Mouse (Mus musculus): Measurements from ENCODE around the gene Poln. TPM values are rescaled to one million over a fixed set of nuclear protein-coding genes. Genes with fewer than 3 reads are reported as not detected.

The Poln gene
- polyA plus RNA-seq, 1 experiment from 2014 or later = 0.54 TPM

DNA sequence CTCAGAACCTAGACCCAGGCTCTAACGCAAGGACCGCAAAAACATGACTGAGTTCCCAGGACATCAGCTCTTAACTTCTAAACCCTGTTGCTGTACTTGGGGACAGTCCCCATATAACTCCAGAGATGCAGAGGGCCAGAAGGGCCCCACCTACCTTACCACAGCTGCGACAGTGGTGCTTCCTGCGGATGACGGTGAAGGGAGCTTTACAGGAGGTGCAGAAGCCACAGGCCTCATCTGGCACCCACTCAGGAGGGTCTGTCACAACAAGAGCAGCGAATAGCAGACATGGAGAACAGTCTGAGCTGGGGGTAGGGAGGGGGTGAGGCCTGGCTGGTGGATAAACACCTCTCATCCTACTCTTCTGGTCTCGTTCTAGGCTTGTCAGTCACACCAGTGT, 27.2 kb upstream of the Poln start:
- 85% methylated on average over 7 of the region's 7 CpGs for WGBS
- H3K9me3 ChIP-seq = no peaks in the 10 kb centered on the region
- no peak overlapping the region for H3K4me3 ChIP-seq
- H3K27ac ChIP-seq = no peak overlapping the region
- no peaks in the 10 kb centered on the region for H3K36me3 ChIP-seq
- no peaks in the 10 kb centered on the region for H3K27me3 ChIP-seq (ENCODE audit: insufficient read depth, poor library complexity, severe bottlenecking)
- DNase-seq (ENCODE audit: low spot score) = no peak
- H3K4me1 ChIP-seq (replicated peaks) = no peaks in the 10 kb centered on the region

DNA sequence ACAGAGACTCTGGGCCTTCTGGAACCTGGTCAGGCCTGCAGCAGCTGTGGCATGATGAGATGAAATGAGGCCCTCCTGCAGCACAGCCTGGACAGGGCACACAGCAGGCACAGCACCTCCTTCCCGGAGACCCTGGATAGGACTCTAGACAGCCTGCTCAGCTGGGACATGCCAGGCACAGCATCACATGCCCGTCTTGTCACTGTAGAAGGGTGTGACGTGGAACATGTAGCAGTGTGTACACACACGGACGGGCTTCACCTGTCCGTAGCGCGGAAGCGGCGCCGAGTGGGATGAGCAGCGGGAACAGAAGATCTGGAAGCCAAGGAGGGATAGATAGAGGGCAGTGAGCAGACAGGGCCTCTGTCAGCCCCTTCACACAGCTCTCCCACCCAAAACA, 26.5 kb upstream of the Poln start:
- Histone ChIP-seq H3K27ac (no peak overlapping the region), H3K9me3 (no peaks in the 10 kb centered on the region), H3K4me1 (replicated peaks) (no peaks in the 10 kb centered on the region), H3K27me3 (ENCODE audit: insufficient read depth, poor library complexity, severe bottlenecking) (no peaks in the 10 kb centered on the region), H3K36me3 (no peaks in the 10 kb centered on the region), H3K4me3 (no peak overlapping the region)
- no peak for DNase-seq (ENCODE audit: low spot score)
- WGBS = 94% methylated on average over 12 of the region's 12 CpGs

DNA sequence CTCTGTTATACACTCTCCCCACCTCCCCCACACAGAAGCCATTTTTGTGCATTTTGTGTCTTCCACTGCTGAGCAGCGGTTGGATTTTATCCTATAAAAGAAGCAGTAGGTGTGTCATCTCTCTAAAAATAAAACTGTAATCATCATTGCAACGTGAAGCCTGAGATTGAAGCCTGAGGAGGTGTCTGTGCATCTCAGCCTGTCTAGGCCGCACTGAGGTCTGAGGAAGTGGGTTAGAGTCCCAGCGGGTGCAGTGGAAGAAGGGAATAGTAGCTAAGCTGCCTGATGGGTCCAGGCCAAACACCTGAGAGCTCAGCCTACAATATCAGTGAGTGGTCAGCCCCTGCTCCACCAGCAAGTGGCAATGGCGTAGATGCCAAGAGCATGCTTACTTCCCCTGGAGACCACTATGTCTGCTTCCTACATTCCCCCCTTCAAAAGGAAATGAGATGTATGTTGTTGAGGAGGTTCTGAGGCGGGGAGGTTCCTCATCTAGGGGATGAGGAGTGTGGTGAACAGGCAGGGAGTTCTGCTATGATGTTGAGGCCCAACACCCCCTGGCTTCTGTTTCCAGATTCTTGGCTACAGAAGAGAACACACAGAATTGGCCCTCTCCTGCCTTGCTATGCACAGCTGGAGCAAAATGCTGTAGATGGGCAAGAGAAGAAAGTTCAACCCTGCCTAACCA, 25.9 kb upstream of the Poln start:
- Histone ChIP-seq H3K27ac (no peak overlapping the region), H3K4me3 (no peak overlapping the region), H3K36me3 (no peaks in the 10 kb centered on the region), H3K9me3 (no peaks in the 10 kb centered on the region), H3K4me1 (replicated peaks) (no peaks in the 10 kb centered on the region), H3K27me3 (ENCODE audit: insufficient read depth, poor library complexity, severe bottlenecking) (no peaks in the 10 kb centered on the region)
- no peak for DNase-seq (ENCODE audit: low spot score)
- 81% methylated on average over 6 of the region's 6 CpGs for WGBS

DNA sequence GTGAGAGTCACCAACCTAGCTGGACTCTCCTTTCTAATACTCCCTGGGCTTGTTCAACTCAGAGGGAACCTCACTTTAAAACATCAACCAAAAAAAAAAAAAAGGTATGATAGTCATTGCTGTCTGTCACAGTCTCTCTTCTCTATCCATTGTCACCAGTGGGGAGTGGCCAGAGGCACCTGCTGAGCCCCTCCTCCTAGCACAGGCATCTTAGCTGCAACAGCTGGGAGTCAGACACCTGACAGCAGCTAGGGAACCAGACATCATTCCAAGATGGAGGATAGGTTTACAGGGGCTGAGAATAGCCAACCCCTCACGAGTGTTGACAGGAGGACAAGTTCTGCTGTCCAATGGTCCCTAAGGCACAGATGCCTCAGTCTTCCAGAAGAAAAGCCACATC, 25.2 kb upstream of the Poln start:
- no peak overlapping the region for H3K4me3 ChIP-seq
- H3K27ac ChIP-seq = no peak overlapping the region
- 68% methylated on average over 1 of the region's 1 CpGs for whole genome bisulfite sequencing
- DNase-seq (ENCODE audit: low spot score) = no peak
- H3K36me3 ChIP-seq = no peaks in the 10 kb centered on the region
- no peaks in the 10 kb centered on the region for H3K27me3 ChIP-seq (ENCODE audit: insufficient read depth, poor library complexity, severe bottlenecking)
- 0 out of 2 replicates have a peak, but pooled peaks cover 1% of the 10 kb centered on the region for H3K4me1 ChIP-seq (replicated peaks)
- H3K9me3 ChIP-seq = no peaks in the 10 kb centered on the region

DNA sequence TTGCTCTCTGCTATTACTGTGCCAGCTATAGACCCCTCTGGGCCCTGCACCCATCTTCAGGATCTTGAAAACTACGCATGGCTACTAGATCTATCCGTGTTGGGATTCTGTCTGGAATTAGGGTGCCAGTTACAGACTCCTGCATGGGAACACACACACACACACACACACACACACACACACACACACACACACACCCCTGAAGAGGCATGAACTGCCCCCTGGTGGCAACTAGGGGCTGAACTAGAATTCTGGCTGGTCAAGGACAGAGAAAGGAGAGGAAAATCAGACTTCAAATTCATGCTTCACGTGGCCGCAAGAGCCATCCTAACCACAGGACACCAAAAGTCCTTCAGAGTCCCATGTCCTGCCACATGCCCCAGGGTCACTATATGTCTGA, 22.6 kb upstream of the Poln start:
- Histone ChIP-seq H3K4me1 (replicated peaks) (peaks cover 17% of the 10 kb centered on the region), H3K4me3 (no peak overlapping the region), H3K27ac (no peak overlapping the region), H3K27me3 (ENCODE audit: insufficient read depth, poor library complexity, severe bottlenecking) (no peaks in the 10 kb centered on the region; the same call in 1 of the 2 replicates), H3K36me3 (no peaks in the 10 kb centered on the region), H3K9me3 (no peaks in the 10 kb centered on the region)
- 81% methylated on average over 4 of the region's 4 CpGs for WGBS
- no peak for DNase-seq (ENCODE audit: low spot score)

DNA sequence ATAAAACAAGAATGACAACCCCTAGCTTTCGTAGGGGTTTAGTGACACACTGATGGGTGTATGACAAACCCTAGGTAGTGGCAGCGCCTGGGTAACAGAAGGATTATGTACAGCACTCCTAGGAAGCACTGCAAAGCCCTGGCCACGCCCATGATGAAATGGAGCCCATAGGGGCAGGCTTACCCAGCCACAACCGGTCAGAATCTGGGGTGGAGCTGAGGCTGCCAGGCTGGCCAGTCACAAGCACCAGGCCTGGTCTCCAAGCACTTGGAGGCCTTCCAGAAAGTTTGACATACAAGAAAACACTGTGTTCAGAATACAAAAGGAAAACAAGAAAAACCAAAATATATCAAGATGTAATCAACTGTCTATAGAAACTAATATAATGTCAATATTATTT, 21.8 kb upstream of the Poln start:
- WGBS = 55% methylated on average over 4 of the region's 4 CpGs
- DNase-seq (ENCODE audit: low spot score) = no peak
- no peak overlapping the region for H3K4me3 ChIP-seq
- peaks cover 3% of the 10 kb centered on the region for H3K27me3 ChIP-seq (ENCODE audit: insufficient read depth, poor library complexity, severe bottlenecking)
- no peaks in the 10 kb centered on the region for H3K36me3 ChIP-seq
- H3K27ac ChIP-seq = no peak overlapping the region
- H3K4me1 ChIP-seq (replicated peaks) = peaks cover 25% of the 10 kb centered on the region
- H3K9me3 ChIP-seq = no peaks in the 10 kb centered on the region

DNA sequence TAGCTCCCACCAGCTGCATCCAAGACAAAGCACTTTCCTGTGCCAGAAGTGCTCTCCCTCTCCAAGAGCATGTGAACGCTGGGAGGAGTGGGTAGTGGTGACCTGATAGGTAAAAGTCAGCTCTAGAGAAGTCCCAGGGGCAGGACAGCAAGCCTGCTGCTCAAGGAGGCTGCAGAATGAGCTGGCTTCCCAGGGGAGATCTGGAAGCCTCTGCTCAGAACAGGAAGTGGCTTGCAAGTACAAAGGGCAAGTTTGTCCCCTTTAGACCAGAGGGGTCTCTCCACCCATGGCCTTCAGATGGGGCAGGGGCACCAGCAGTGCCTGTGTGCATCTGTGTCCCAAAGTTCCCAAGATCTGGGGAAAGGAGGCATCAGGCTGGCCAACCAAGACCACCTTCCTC, 20.3 kb upstream of the Poln start:
- no peak overlapping the region for H3K4me3 ChIP-seq
- peaks cover 39% of the 10 kb centered on the region for H3K4me1 ChIP-seq (replicated peaks)
- H3K36me3 ChIP-seq = no peaks in the 10 kb centered on the region
- DNase-seq (ENCODE audit: low spot score) = no peak
- H3K27me3 ChIP-seq (ENCODE audit: insufficient read depth, poor library complexity, severe bottlenecking) = peaks cover 4% of the 10 kb centered on the region
- H3K27ac ChIP-seq = no peak overlapping the region
- H3K9me3 ChIP-seq = no peaks in the 10 kb centered on the region
- WGBS = 69% methylated on average over 1 of the region's 1 CpGs

DNA sequence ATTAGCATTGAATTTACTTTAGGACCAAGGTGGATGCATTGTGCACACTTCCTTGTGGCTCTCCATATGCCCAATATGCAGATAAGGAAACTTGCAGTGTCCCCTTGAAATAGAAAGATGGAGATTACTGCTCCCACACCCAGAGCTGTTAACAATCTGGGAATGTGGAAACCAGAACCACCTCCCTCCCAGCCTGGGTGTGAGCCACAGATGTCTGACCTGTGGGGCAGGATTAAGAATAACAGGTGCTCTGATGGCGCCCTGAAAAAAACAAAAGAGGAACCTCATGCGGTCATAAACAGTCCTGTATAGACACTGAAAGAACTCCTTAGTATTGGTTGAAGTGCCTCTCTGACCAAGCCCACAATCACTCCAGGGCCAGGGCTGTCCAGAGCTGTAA, 19.6 kb upstream of the Poln start:
- H3K4me1 ChIP-seq (replicated peaks) = peaks cover 45% of the 10 kb centered on the region
- 79% methylated on average over 2 of the region's 2 CpGs for WGBS
- H3K4me3 ChIP-seq = peak overlapping the region; percentile 79
- H3K27ac ChIP-seq = no peak overlapping the region
- no peak for DNase-seq (ENCODE audit: low spot score)
- H3K36me3 ChIP-seq = peaks cover 6% of the 10 kb centered on the region
- peaks cover 4% of the 10 kb centered on the region for H3K27me3 ChIP-seq (ENCODE audit: insufficient read depth, poor library complexity, severe bottlenecking)
- no peaks in the 10 kb centered on the region for H3K9me3 ChIP-seq

DNA sequence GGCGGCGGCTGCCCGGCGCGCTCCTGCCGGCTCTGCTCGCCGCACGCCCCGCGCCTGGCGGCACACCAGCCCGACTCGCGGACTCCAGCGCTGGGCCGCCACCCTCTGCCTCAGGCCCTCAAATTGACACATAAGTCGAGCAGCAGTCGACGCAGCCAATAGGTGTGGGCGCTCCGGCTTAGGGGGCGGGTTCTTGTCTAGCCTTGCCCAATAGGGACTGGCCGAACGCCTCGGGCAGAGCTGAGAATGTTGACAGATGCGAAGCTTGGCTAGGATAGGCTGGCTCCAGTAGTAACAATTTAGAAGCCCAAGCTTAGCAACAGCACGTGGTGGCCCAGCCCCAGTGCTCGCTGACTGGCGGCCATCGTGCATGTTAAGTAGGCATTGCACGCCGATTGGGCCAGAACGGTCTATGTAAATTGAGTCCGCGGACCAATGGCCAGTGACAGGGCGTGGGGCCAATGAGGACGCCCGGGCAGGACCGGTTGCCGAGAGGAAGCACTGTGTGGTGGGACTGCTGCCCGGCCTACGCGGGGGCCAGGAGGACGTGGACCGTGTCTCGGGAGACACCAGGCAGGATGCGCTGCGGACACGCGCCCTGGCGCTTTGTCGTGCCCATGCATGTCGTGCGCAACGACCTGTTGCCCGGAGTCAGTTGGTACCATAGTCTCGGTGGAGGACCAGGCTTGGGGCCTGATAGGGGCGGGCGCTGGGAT, 18.5 kb upstream of the Poln start, which contains the start of gene Mxd4:
Mxd4 (minus strand) TSS at position 120 of the 716 bp plus-strand sequence.
- Histone ChIP-seq H3K4me3 (peak within 1 kb of the TSS; percentile 79), H3K27ac (peak within 1 kb of the TSS; percentile 90), H3K4me1 (replicated peaks) (peaks cover 54% of the 10 kb centered on the region), H3K27me3 (ENCODE audit: insufficient read depth, poor library complexity, severe bottlenecking) (peaks cover 4% of the 10 kb centered on the region), H3K9me3 (no peaks in the 10 kb centered on the region), H3K36me3 (peaks cover 17% of the 10 kb centered on the region)
- DNase-seq (ENCODE audit: low spot score) = peak; percentile 99
- under 1% methylated on average over 60 of the region's 60 CpGs for WGBS

DNA sequence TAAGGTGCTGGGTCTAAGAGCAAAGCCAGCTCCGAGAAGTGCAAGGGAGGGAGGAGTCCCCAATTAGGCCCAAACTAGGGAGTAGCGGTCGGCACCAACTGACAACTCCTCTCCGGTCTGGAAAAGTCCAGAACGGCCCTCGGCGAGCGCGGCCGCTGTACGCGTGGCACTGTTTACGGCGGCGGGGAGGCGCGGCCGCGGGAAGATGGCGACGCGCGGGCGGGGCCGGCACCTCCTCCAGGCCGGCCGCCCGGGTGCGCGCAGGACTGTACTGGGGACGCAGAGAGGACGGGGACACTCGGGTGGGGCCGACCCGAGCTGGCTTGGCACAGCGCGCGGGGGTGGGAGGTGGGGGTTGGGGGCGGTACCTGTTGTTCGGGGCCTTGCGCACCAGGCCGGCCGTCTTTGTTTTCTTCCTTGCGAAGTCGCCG, 17.7 kb upstream of the Poln start:
- H3K36me3 ChIP-seq = peaks cover 24% of the 10 kb centered on the region
- H3K9me3 ChIP-seq = no peaks in the 10 kb centered on the region
- H3K4me1 ChIP-seq (replicated peaks) = peaks cover 54% of the 10 kb centered on the region
- WGBS = under 1% methylated on average over 46 of the region's 46 CpGs
- peak; percentile 48 for DNase-seq (ENCODE audit: low spot score)
- H3K27me3 ChIP-seq (ENCODE audit: insufficient read depth, poor library complexity, severe bottlenecking) = peaks cover 4% of the 10 kb centered on the region
- H3K4me3 ChIP-seq = peak overlapping the region; percentile 79
- H3K27ac ChIP-seq = peak overlapping the region; percentile 90

DNA sequence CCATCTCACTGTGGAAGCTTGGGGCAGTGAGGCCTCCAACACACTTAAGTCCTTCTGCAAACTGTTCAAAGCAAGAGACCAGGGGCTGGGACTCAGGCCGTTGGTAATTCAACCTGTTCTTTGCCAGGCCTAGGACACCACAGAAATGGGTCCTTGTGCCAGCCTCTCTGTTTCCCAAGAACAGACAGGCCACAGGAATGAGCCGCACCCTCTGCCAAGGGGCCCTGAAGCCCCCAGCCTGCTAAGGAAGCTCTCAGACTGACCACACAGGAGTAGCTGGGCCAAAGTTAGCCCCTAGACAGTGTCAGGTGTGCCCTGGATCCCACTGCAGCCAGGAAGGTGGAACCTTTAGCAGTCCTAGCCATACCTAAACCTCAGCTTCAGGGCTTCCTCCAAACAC, 17.1 kb upstream of the Poln start:
- H3K36me3 ChIP-seq = peaks cover 28% of the 10 kb centered on the region
- peaks cover 54% of the 10 kb centered on the region for H3K4me1 ChIP-seq (replicated peaks)
- H3K4me3 ChIP-seq = peak overlapping the region; percentile 79
- peaks cover 4% of the 10 kb centered on the region for H3K27me3 ChIP-seq (ENCODE audit: insufficient read depth, poor library complexity, severe bottlenecking)
- DNase-seq (ENCODE audit: low spot score) = no peak
- 66% methylated on average over 2 of the region's 2 CpGs for WGBS
- no peaks in the 10 kb centered on the region for H3K9me3 ChIP-seq
- H3K27ac ChIP-seq = peak overlapping the region; percentile 90

DNA sequence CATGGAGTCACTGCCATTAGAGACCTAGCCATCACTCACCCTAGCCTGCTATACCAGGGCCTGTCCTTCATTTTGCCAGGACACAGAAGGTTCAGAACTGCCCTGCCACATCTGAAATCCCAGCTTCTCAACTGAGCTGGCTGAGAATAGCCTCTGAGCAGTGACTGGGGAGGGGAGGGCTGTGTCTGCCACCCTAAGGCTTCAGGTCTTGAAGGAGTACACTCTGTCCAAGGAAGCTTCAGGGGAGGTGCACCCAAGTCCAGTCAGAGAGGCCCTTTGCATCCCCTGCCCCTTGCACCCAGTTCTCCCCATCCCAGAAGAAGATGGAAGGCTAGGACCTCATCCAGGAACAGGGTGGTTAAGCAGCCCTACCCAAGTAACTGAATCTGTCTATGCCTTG, 16.5 kb upstream of the Poln start:
- DNase-seq (ENCODE audit: low spot score) = no peak
- peaks cover 4% of the 10 kb centered on the region for H3K27me3 ChIP-seq (ENCODE audit: insufficient read depth, poor library complexity, severe bottlenecking)
- H3K4me3 ChIP-seq = peak overlapping the region; percentile 79
- H3K9me3 ChIP-seq = no peaks in the 10 kb centered on the region
- peaks cover 54% of the 10 kb centered on the region for H3K4me1 ChIP-seq (replicated peaks)
- H3K27ac ChIP-seq = no peak overlapping the region
- peaks cover 32% of the 10 kb centered on the region for H3K36me3 ChIP-seq

DNA sequence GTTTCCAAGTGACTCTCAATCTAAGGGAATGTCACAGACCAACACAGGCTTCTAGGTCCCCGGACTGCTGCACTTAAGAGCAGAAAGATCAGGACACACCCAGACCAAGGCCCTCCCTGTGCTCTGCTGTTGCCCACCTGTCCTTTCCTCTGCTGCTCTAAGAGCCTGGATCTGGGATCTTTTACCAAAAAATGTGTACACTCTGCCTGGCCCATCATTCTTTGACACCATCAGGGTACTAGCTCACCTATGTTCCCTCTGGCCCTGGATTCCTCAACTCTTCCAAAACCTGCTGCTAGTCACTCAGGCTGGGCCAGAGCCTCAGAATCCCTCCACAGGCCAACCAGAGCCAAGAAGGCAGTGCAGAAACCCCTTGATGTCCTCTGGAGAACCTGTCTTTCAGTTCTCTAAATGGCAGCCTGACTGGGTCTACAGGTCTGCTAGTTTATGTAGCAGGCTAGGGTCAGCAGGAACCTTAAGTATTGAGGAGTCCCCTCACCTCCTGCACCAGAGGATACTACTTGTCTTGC, 15.9 kb upstream of the Poln start:
- Histone ChIP-seq H3K4me3 (no peak overlapping the region; the same call in 1 of the 2 replicates), H3K27me3 (ENCODE audit: insufficient read depth, poor library complexity, severe bottlenecking) (peaks cover 4% of the 10 kb centered on the region), H3K27ac (no peak overlapping the region), H3K36me3 (peaks cover 37% of the 10 kb centered on the region), H3K9me3 (no peaks in the 10 kb centered on the region), H3K4me1 (replicated peaks) (peaks cover 54% of the 10 kb centered on the region)
- 88% methylated on average over 1 of the region's 1 CpGs for WGBS
- DNase-seq (ENCODE audit: low spot score) = no peak

Measured in hindbrain, embryonic 10.5 days (tissue).